Mouse (Mus musculus) urinary bladder, postnatal 25 days (tissue): ENCODE measurements around the gene Ceacam10.
"Not testable (repeated sequence)": the region's sequence is repeated elsewhere in the genome, so short reads cannot be mapped to it uniquely, and the experiment has no call there.

Experiments used
- DNase-seq: peaks from one replicate; pipeline ENCODE4 v3.0.0; 2022; ENCODE audit warnings: low spot score

Gene Ceacam10

GRCm38 (mm10) chr7:24776918-24777317 is at the start of gene Ceacam10:
Ceacam10 (plus strand) TSS chr7:24777206.
- DNase-seq = not testable (repeated sequence)

DNA sequence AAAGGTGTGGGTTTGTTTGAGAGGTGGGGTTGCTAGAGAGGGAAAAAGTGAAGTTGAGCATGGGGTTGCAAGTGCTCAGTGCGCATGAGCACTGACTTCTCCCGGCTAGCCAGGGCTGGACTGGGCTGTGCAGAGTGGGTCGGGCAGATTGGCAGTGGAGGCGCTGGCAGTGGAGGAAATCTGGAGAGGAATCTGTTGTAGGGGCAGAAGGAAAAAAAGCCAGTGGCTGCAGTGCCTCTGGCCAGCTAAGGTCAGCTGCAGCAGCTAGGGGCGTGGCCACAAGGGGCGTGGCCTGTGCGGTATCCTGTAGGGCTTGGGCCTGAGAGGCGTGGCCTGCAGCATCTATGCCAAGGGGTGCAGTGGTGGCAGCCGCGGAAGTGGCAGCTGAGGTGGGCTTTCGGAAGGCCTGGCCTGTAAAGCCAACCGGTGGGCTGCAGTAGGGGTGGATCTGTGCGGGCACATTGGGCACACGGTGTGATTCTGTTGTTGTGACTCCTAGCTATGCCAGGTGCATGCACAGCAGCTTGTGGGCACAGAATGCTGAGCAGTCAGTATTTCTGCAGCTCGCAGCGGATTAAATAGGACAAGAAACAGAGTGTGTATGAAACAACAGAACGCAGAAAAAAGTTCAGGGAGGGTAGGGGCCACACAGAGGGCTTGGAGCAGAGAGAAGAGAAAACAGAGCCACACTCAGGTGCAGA is 40.9 kb upstream of the Ceacam10 start:
- peak; percentile 6 for DNase-seq

GRCm38 (mm10) chr7:24750695-24751094 is 26.3 kb upstream of the Ceacam10 start:
- no peak for DNase-seq

- DNase-seq = no peak
Observed at GRCm38 (mm10) chr7:24751610-24752009, 25.4 kb upstream of the Ceacam10 start.

DNA sequence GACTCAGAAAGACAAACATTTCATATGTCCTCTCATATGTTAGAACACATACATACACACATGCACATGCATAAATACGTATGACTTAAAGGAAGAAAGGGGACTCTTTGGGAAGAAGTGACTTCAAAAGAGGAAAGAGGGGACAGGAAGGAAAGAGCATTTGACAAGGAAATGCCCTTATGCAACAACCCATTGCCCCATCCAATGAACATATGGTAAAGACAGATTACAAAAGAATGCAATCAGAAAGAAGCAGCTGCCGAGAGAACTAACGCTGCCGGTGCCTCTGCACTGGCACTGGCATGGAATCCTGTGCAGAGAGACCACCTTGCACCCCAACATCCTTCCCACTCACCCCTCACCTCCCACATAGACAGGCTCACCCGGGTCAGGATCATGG is 23.5 kb upstream of the Ceacam10 start:
- DNase-seq = no peak

DNA sequence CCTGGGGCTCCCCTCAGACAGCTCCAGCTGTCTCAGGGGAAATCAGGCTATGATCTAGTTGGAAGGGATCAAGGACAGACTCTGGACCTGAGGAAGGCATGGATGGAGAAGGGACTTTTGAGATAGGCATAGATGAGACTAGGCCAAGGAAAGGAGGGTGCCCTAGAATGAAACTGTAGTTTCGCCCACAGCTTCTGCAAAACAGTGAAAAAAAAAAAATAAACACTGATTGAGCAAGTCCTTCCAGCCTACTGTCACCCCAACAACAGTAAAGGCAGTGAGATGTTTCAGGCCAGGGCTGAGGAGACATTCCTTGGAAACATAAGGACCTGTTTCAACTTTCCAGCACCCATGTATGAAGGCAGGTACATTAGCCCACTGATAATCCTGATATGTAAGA is 18.5 kb upstream of the Ceacam10 start:
- DNase-seq = no peak

- no peak for DNase-seq
Observed at GRCm38 (mm10) chr7:24760211-24760610, 16.8 kb upstream of the Ceacam10 start, which contains the start of gene Cd177. Cd177 (minus strand) TSS chr7:24760311.

DNA sequence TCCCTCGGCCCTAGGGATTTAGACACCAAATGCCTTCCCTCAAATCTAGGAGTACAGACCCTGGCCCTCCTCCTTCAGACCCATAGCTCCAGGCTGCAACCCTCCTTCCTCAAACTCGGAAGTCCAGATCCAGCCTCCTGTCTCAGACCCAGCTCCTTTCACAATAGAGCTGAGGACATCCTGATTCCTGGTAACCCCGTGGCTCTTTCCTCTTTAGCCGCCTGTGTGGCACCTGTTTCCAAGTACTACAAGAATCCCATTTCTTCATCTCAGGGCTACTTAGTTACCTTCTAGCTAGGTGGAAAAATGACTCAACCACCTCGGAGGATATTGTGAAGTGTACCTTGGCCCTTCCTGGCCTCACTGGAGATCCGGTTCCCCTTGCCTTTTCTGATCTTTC is 15.8 kb upstream of the Ceacam10 start:
- no peak for DNase-seq

GRCm38 (mm10) chr7:24762574-24762973 is 14.4 kb upstream of the Ceacam10 start:
- DNase-seq = no peak

GRCm38 (mm10) chr7:24771361-24771760 is 5.6 kb upstream of the Ceacam10 start:
- no peak for DNase-seq

DNA sequence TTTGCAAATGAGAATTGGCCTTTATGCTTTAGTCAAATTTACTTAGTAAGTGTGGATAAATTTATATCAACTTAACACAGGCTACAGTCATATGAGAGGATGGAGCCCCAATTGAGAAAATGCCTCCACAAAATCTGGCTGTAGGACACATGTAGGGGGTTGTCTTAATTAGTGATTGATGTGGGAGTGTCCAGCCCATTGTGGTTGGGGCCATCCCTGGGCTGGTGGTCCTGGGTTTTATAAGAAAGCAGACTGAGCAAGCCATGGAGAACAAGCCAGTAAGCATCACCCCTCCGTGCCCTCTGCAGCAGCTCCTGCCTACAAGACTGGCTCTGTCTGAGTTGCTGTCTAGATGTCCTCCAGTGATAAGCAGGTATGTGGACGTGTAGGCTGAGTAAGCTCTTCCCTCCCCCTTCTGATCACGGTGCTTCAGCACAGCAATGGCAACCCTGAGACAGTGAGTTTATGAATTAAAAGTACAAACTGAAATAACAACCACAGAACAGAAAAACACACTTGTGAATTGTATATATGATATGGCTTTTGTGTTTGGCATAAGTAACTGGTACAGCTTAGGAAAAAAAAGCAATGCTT is 3.0 kb upstream of the Ceacam10 start:
- no peak for DNase-seq

GRCm38 (mm10) chr7:24776145-24776544 is 861 bp upstream of the Ceacam10 start:
- no peak for DNase-seq

- DNase-seq = no peak
Observed at GRCm38 (mm10) chr7:24797918-24798317, 20.9 kb downstream of the Ceacam10 start.

GRCm38 (mm10) chr7:24802149-24802767 is 25.3 kb downstream of the Ceacam10 start:
- no peak for DNase-seq

GRCm38 (mm10) chr7:24804826-24805225 is 27.8 kb downstream of the Ceacam10 start:
- no peak for DNase-seq

DNA sequence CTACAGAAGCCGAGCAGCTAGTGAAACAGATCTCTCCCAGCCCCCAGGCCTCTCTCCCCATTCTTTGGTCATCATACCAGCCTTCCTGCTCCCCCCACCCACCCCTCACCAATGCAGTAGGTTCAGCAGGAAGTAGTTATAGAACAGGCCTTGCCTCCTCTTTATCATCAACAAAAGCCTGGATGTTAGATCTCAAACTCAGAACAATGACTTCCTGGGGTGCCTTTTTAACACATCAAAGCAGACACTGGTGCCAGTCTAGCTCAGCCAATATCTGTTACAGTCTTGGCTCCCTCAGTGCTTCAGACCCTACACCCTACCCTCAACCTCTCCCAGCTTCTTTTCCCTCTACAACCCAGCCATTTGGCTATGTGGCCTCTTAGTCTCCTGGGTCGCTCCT is 32.0 kb downstream of the Ceacam10 start:
- no peak for DNase-seq

GRCm38 (mm10) chr7:24817502-24817901 is 40.5 kb downstream of the Ceacam10 start:
- DNase-seq = peak; percentile 71

GRCm38 (mm10) chr7:24824452-24824851 is 47.4 kb downstream of the Ceacam10 start:
- DNase-seq = no peak

DNA sequence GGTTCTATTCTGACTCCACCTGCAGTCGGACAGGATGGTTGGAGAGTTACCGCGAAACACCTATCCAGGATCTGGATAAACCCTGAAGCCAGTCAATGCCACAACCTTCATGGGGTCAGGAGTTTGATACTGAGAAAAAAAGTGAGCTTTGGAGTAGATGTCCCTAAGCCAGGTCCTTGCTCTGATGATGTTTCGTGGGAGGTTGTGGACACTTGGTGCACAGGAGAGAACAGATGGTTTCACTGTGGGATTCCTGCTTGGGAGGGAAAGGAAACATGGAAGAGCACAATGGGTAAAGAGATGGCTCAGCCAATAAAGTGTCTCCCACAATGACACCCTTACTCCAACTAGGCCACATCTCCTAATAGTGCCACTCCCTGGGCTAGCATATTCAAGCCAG is 50.2 kb downstream of the Ceacam10 start:
- no peak for DNase-seq
